Mouse (Mus musculus) testis, adult 2 months (tissue): Measurements from ENCODE around the gene Eya4.

ENCODE experiments used
- CTCF ChIP-seq: fragments of 200-500 bp; IDR thresholded peaks from 2 replicates; pipeline ENCODE4 v1.5.1; 2012; ENCODE audit warnings: low read depth, mild to moderate bottlenecking, inconsistent platforms, low read length, moderate library complexity; ENCODE audit not compliant: control insufficient read depth, insufficient read depth, insufficient replicate concordance
- POLR2A ChIP-seq: fragments of 200-500 bp; IDR thresholded peaks from 2 replicates; pipeline ENCODE4 v1.6.1; 2012; ENCODE audit warnings: low read depth, mild to moderate bottlenecking, inconsistent platforms, low read length, moderate library complexity; ENCODE audit not compliant: control insufficient read depth

GRCm38 (mm10) chr10:23080749-23081547 is 269.6 kb downstream of the Eya4 start:
- TF ChIP-seq CTCF = peak; percentile 93; the same call in 1 of the 2 replicates
- no peak for TF ChIP-seq POLR2A
